Mouse (Mus musculus): Measurements from ENCODE around the gene Pecam1. TPM values are rescaled to one million over a fixed set of nuclear protein-coding genes. Genes with fewer than 3 reads are reported as not detected.
A peak's percentile ranks its signal among the peaks of the same experiment; 100 is the strongest.

The Pecam1 gene
- polyA plus RNA-seq, 1 experiment: 0.15 TPM

- no peak overlapping the region for H3ac ChIP-seq (ENCODE audit: control insufficient read depth, insufficient read length, low read depth)
- H3K36me3 ChIP-seq (ENCODE audit: control insufficient read depth, insufficient read depth): no peaks in the 10 kb centered on the region
- peaks cover 5% of the 10 kb centered on the region for H3K79me3 ChIP-seq (ENCODE audit: low read depth)
- TF ChIP-seq MYOG (IDR thresholded peaks at IDR 0.05; ENCODE audit: control insufficient read depth, extremely low read depth, insufficient read length) (no peak), MYOD1 (IDR thresholded peaks at IDR 0.05; ENCODE audit: control insufficient read depth, insufficient read length, low read depth) (no peak), MAX (IDR thresholded peaks at IDR 0.05) (no peak), CEBPB (IDR thresholded peaks at IDR 0.05; ENCODE audit: low read depth) (no peak)
- no peaks in the 10 kb centered on the region for H3K27me3 ChIP-seq (ENCODE audit: control insufficient read depth, insufficient read depth, insufficient read length)
- H3K79me2 ChIP-seq (ENCODE audit: control insufficient read depth, insufficient read depth): peaks cover 29% of the 10 kb centered on the region
- no peak overlapping the region for H3K4me3 ChIP-seq (ENCODE audit: insufficient read depth, poor library complexity, severe bottlenecking)
Measured at GRCm38 (mm10) chr11:106606042-106606441, 144.4 kb downstream of the Pecam1 start.

Small RNA genes within 50 kb of the gene (microRNA-seq; reads per million reads assigned to microRNA genes)
- gene Gm25994 (ENCODE audit: borderline microRNAs expressed) (not detected), gene Mir3064 (ENCODE audit: borderline microRNAs expressed) (4.5 reads per million, percentile 51 among the genes with 10 or more reads in this experiment)

Other genes starting within 250 kb of the Pecam1 start
- 5.9 TPM for gene Tex2, start 137.2 kb downstream of the Pecam1 start, polyA plus RNA-seq (2012; fragmentation: generic; extraction: Trizol)
- gene Milr1, start 598 bp upstream of the Pecam1 start, polyA plus RNA-seq (2012; fragmentation: generic; extraction: Trizol): 19.9 TPM
- gene Polg2, start 28.9 kb upstream of the Pecam1 start, polyA plus RNA-seq (2012; fragmentation: generic; extraction: Trizol): 6.9 TPM
- 218 TPM for gene Ddx5, start 38.6 kb upstream of the Pecam1 start, polyA plus RNA-seq (2012; fragmentation: generic; extraction: Trizol)
- gene Cep95, start 38.6 kb upstream of the Pecam1 start, polyA plus RNA-seq (2012; fragmentation: generic; extraction: Trizol): 3.5 TPM
- gene Smurf2, start 170.1 kb upstream of the Pecam1 start, polyA plus RNA-seq (2012; fragmentation: generic; extraction: Trizol): 13.0 TPM
- 50.9 TPM for gene Kpna2, start 248.9 kb upstream of the Pecam1 start, polyA plus RNA-seq (2012; fragmentation: generic; extraction: Trizol)

Measured in C2C12 (cell line).